Mouse (Mus musculus) Muller cell, postnatal 12 days (primary cell): Measurements from ENCODE around the gene Smad1.
A peak's percentile ranks its signal among the peaks of the same experiment; 100 is the strongest.

ENCODE experiments used
- DNase-seq: peaks from one replicate; pipeline ENCODE4 v3.0.0-alpha.2; 2015; ENCODE audit errors: inconsistent ontology term

Gene Smad1

GRCm38 (mm10) chr8:79305941-79306340 is 93.4 kb downstream of the Smad1 start:
- no peak for DNase-seq

GRCm38 (mm10) chr8:79301548-79301947 is 97.8 kb downstream of the Smad1 start:
- no peak for DNase-seq

GRCm38 (mm10) chr8:79299704-79300103 is 99.6 kb downstream of the Smad1 start:
- DNase-seq: no peak

- DNase-seq: peak; percentile 61
Observed at GRCm38 (mm10) chr8:79297763-79298162, 101.6 kb downstream of the Smad1 start.

- DNase-seq: no peak
Observed at GRCm38 (mm10) chr8:79295276-79296105, 103.8 kb downstream of the Smad1 start.

GRCm38 (mm10) chr8:79294610-79295275 is 104.6 kb downstream of the Smad1 start, which contains the start of gene Mmaa:
TSS of gene Mmaa (minus strand) at chr8:79294937.
- DNase-seq: peak; percentile 99

- DNase-seq: no peak
Observed at GRCm38 (mm10) chr8:79293841-79294240, 105.5 kb downstream of the Smad1 start.

GRCm38 (mm10) chr8:79292712-79293264 is 106.5 kb downstream of the Smad1 start:
- no peak for DNase-seq

- no peak for DNase-seq
Observed at GRCm38 (mm10) chr8:79289592-79289991, 109.7 kb downstream of the Smad1 start.

GRCm38 (mm10) chr8:79288681-79289080 is 110.6 kb downstream of the Smad1 start:
- no peak for DNase-seq
